Mouse (Mus musculus) bone marrow macrophage, adult 2 months (primary cell): ENCODE data around the gene Slc22a18.

Experiments
- CTCF ChIP-seq: IDR thresholded peaks from 2 replicates; pipeline ENCODE4 v1.5.1; 2012; ENCODE audit warnings: low read depth, mild to moderate bottlenecking, low read length, moderate library complexity
- POLR2A ChIP-seq: IDR thresholded peaks from 2 replicates; pipeline ENCODE4 v1.6.1; 2012; ENCODE audit warnings: mild to moderate bottlenecking, low read depth, low read length, borderline replicate concordance

- TF ChIP-seq POLR2A (no peak), CTCF (no peak)
Measured at GRCm38 (mm10) chr7:143438965-143439364, 34.6 kb upstream of the Slc22a18 start.
